Mouse (Mus musculus) lung, adult 2 months (tissue): ENCODE results near the gene Nup214. TPM values are rescaled to one million over a fixed set of nuclear protein-coding genes. Genes with fewer than 3 reads are reported as not detected.
A peak's percentile ranks its signal among the peaks of the same experiment; 100 is the strongest.

Source experiments
- DNase-seq: peaks from one replicate; pipeline ENCODE4 v3.0.0; 2022
- H3K4me1 ChIP-seq: fragments of 200-500 bp; 2 replicates; pipeline ENCODE4 v1.6.1; 2011; ENCODE audit warnings: low read length; ENCODE audit not compliant: control insufficient read depth, insufficient read depth
- H3K4me3 ChIP-seq: fragments of 200-500 bp; replicated peaks from 2 replicates; pipeline ENCODE3; 2011; ENCODE audit warnings: low read depth, mild to moderate bottlenecking, control low read depth, low read length; ENCODE audit errors: extremely low read depth
- CTCF ChIP-seq: fragments of 200-500 bp; IDR thresholded peaks from 2 replicates; pipeline ENCODE4 v1.5.1; 2011; ENCODE audit warnings: mild to moderate bottlenecking, low read length, control low read depth; ENCODE audit not compliant: insufficient read depth
- POLR2A ChIP-seq: fragments of 200-500 bp; IDR thresholded peaks from 2 replicates; pipeline ENCODE4 v1.6.1; 2011; ENCODE audit warnings: low read depth, mild to moderate bottlenecking, control low read depth, low read length, borderline replicate concordance; ENCODE audit errors: extremely low read depth
- WGBS: fragments of 180-500 bp; shearing (Covaris S2); methylation state at CpG from one replicate; pipeline ENCODE4 v1.1.7; 2018; 5-methylcytosine and 5-hydroxymethylcytosine counted together
- polyA plus RNA-seq: library from polyadenylated mRNA; depleted of rRNA; stranded (reverse); fragments of >200 nt; gene quantifications from 2 replicates; pipeline ENCODE4 v1.2.3, GENCODE M21; 2012; rRNA removed

The Nup214 gene
- polyA plus RNA-seq, 1 experiment: 35.1 TPM

DNA sequence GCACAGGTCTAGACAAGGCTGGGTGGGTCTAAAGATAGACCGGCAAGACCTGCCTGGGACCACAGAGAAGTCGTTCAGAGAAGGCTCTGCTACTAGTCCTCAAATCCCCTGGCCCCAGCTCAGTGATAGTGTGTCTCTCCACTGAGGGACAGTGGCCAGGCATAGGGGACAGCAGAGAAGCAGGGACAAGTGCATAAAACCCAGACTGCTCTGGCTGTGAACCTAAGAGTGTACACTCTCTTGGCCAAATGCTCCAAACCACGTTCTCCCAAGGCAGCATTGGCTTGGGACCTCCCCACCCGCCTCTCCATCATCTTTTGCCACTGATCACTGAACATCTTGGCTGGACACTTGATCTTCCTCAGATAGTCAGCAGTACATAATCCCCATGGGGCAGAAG, 113.4 kb downstream of the Nup214 start:
- DNase-seq: no peak
- H3K4me3 ChIP-seq: no peak overlapping the region
- 64% methylated on average over 4 of the region's 4 CpGs for WGBS
- TF ChIP-seq CTCF (no peak), POLR2A (no peak)
- H3K4me1 ChIP-seq: no peaks in the 10 kb centered on the region

DNA sequence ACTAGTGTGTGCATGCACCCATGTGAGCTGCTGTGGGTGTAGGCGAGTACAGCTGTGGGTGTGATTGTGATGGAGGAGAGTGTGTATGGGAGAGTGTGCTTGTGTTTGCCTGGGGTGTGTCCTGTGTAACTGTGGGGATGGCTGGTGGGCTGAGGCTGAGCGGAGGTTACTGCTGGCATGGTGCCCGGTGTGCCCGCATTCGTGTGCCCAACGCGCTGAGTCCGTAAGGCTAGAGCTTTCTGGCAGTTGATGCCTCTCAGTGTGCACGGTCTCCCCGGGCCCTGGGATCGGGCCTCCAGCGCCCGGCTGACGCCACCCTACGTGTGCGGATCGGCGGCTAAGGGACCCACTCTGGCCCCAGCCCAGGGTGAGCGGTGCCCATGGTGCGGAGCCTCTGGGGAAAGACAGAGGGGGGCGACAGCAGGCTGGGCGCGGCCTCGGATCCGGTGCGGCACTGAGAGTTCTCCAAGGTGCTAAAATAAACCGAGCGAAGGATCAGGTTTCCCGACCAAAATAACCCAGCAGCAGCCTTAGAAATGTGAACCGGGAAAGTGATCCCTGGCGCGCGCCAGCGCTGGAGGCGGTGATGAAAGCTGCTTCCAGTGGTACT, 114.2 kb downstream of the Nup214 start:
- TF ChIP-seq POLR2A: no peak
- TF ChIP-seq CTCF: no peak
- 6% methylated on average over 35 of the region's 35 CpGs for WGBS
- no peak overlapping the region for H3K4me3 ChIP-seq
- H3K4me1 ChIP-seq: no peaks in the 10 kb centered on the region
- DNase-seq: no peak

DNA sequence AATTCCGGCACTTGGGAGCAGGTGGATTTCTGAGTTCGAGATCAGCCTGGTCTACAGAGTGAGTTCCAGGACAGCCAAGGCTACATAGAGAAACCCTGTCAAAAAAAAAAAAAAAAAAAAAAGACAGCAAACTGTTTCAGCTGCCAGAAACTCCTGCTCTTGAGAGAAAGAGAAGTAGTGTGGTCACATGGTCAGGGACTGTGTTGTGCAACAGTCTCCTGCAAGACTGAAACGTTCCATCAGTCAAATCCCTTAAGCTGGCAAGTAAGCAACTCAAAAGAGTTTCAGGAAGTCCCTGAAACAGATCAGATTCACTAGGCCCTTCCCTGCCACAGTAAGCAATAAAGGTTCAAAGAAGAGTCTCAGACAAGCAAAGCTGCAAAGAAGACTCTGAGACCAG, 115.4 kb downstream of the Nup214 start:
- TF ChIP-seq POLR2A (no peak), CTCF (no peak)
- DNase-seq: no peak
- Histone ChIP-seq H3K4me3 (no peak overlapping the region), H3K4me1 (no peaks in the 10 kb centered on the region)
- 65% methylated on average over 3 of the region's 3 CpGs for WGBS

DNA sequence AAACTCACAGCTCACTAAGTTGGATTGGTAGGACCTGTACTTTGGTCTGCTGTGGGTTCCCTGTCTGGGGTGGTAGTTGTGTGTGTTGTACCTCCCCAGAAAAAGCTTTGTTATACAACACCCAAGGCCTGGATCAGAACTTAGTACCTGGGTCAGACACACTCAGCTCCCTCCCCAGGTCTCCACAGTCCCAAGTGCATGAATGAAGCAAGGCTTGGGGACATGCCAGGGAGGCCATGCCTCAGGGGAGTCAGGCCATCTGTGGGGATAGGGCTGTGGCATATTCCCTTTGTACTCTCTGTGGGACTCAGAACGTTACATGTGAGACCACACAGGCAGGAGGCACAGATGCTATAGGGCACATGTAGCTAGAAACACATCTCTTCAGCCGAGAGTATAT, 115.9 kb downstream of the Nup214 start:
- WGBS: 86% methylated on average over 2 of the region's 2 CpGs
- Histone ChIP-seq H3K4me1 (no peaks in the 10 kb centered on the region), H3K4me3 (no peak overlapping the region)
- no peak for DNase-seq
- no peak for TF ChIP-seq POLR2A
- TF ChIP-seq CTCF: no peak

DNA sequence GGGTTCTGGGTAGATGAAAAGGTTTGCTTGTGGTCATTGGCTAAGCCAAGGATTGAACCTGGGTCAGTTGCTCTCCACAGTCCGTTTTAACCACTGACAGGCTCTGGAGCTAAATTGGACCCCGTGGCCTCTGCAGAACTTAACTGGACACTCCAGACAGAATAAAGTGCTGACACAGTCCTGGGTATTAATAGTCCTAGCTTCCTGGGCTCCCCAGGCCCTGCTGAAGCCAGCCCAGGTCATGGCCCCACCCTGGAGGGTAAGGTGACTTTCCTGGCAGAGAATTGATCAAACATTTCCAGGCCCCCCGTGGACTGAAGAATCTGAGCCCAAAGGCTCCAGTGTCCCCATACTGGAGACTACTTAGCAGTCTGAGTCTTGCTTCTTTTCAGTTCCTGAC, 117.7 kb downstream of the Nup214 start:
- WGBS: 55% methylated on average over 3 of the region's 3 CpGs
- no peak for DNase-seq
- Histone ChIP-seq H3K4me3 (no peak overlapping the region), H3K4me1 (0 out of 2 replicates have a peak, but pooled peaks cover 2% of the 10 kb centered on the region)
- TF ChIP-seq POLR2A: no peak
- TF ChIP-seq CTCF: no peak

DNA sequence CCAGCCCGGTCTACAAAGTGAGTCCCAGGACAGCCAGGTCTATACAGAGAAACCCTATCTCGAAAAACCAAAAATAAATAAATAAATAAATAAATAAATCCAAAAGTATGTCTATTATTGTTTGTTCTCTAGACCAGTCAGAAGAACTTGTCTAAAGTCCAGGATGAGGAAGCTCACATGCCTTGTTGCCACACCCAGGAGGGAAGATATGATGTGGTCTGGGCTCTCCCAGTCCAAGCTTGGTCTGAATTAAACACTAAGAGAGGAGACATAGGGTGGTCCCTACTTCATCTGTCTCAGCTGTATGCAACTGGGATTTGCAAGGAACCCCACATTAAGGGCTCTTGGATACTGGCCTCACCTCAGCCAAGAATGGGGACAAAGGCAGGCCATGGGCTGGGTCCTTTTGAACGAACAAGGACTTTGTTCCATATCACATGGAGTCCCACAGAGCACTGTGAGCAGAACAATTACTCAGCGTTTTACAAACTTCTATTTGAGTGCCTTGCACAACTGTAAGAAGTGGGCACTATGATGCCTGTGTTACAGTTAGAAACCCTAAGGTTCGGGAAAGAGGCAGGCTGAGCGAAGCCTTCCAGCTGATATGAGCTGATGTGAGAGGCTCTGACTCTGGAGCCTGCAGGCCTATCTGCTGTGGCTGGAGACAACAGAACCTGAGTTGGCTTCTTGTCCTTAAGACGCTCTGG, 119.9 kb downstream of the Nup214 start:
- Histone ChIP-seq H3K4me1 (0 out of 2 replicates have a peak, but pooled peaks cover 2% of the 10 kb centered on the region), H3K4me3 (no peak overlapping the region)
- no peak for TF ChIP-seq POLR2A
- no peak for TF ChIP-seq CTCF
- WGBS: 82% methylated on average over 7 of the region's 7 CpGs
- no peak for DNase-seq

DNA sequence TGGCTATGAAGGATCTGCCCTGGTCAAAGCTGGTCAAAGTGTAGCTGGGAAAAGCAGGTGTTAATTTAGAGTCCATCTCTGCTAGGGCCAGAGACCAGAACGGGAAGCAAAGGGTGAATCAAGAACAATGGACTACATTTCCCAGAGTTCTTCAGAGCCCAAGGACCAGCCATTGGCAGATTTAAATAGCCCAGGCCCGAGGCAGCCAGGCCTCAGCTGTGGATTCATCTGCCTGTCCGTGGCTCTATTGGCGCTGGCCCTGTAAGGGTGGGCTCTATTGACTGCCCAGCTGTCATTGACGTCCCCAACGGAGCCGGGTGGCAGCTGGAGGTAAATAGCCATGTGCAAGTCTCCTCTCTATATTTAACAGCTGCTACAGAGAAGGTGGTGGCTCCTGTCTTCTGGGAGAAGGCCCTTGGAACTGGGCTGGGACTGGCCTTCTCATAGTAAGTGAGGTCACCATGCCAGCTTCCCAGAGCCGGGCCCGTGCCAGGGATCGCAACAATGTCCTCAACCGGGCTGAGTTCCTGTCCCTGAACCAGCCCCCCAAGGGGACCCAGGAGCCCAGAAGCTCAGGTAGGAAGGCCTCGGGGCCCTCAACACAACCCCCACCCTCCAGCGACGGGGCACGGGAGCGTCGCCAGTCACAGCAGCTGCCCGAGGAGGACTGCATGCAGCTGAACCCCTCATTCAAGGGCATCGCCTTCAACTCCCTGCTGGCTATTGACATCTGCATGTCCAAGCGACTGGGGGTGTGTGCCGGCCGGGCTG, 121.3 kb downstream of the Nup214 start, which contains the start of gene Plpp7:
Gene Plpp7, plus strand, starts transcription at position 178 of the 771 bp plus-strand sequence.
- 41% methylated on average over 22 of the region's 22 CpGs for WGBS
- Histone ChIP-seq H3K4me1 (0 out of 2 replicates have a peak, but pooled peaks cover 2% of the 10 kb centered on the region), H3K4me3 (peak within 1 kb of the TSS; percentile 52)
- DNase-seq: peak; percentile 39
- TF ChIP-seq CTCF (no peak), POLR2A (no peak)

DNA sequence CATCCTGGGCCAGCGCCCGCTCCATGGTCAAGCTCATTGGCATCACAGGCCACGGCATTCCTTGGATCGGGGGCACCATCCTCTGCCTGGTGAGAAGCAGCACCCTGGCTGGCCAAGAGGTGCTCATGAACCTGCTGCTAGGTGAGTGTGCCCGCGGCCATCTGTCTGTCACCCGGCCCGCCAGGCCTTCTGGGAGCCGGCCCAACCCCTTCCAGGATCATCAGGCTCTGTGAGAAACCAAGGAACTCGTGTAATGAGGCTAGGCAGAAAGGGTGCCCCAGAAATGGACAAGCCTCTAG, 121.8 kb downstream of the Nup214 start:
- H3K4me3 ChIP-seq: no peak overlapping the region
- DNase-seq: no peak

DNA sequence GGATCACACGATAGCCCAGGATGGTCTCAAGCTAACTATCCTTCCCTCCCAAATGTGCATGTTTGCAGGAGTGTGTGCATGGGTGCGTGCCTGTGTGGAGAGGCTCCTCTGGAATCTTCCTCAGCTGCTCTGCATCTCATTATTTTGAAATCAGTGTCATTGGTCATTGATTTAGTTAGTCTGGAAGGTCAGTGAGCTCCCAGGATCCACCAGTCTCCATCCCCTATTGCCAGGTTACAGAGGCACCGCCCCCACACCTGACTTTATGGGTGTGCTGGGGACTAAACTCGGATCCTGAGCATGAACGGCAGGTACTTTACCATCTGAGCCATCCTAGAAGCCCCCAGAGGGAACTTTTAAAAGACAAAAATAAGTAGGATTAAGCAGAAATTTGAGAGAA, 128.7 kb downstream of the Nup214 start:
- TF ChIP-seq POLR2A: no peak
- no peak for TF ChIP-seq CTCF
- Histone ChIP-seq H3K4me3 (no peak overlapping the region), H3K4me1 (no peaks in the 10 kb centered on the region)
- 66% methylated on average over 5 of the region's 5 CpGs for WGBS
- no peak for DNase-seq

More for the DNA sequence above, 121.8 kb downstream of the Nup214 start:
- 0 out of 2 replicates have a peak, but pooled peaks cover 2% of the 10 kb centered on the region for H3K4me1 ChIP-seq
- WGBS: 82% methylated on average over 10 of the region's 10 CpGs
- no peak for TF ChIP-seq CTCF
- TF ChIP-seq POLR2A: no peak

DNA sequence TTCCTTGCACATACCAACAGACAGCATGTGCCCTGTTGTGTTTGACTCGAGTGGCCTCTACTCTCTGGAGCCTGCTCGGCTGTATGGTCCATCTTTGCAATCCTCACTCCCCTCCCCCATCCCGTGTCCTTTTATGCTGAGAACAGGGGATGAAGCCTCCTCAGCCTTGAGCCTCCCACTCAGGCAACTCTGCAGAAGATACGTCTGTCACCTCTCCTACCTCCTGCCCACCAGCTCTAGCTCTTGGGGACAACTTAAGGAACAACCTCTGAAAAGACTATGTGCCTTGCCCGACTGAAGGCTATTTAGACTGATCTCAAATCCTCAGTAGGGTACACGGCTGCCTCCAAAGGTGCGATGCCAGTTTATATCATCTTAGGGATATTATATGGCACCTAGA, 129.3 kb downstream of the Nup214 start:
- no peaks in the 10 kb centered on the region for H3K4me1 ChIP-seq
- WGBS: 78% methylated on average over 7 of the region's 7 CpGs
- no peak overlapping the region for H3K4me3 ChIP-seq
- DNase-seq: no peak
- TF ChIP-seq POLR2A: no peak
- TF ChIP-seq CTCF: no peak

Other genes starting within 250 kb of the Nup214 start
- gene Qrfp, start 163.9 kb upstream of the Nup214 start, polyA plus RNA-seq: 0.12 and 0.13 TPM in 2 replicates
- gene Fibcd1, start 128.4 kb upstream of the Nup214 start, polyA plus RNA-seq: 0.02 and 0.06 TPM in 2 replicates
- 18.8 and 25.1 TPM in 2 replicates for gene Lamc3, start 87.1 kb upstream of the Nup214 start, polyA plus RNA-seq
- 3.5 and 9.0 TPM in 2 replicates for gene Aif1l, start 24.3 kb upstream of the Nup214 start, polyA plus RNA-seq
- 6.0 and 7.5 TPM in 2 replicates for gene Fam78a, start 110.4 kb downstream of the Nup214 start, polyA plus RNA-seq
- gene Plpp7, start 121.1 kb downstream of the Nup214 start, polyA plus RNA-seq: 8.0 and 9.5 TPM in 2 replicates
- 67.9 and 68.5 TPM in 2 replicates for gene Prrc2b, start 176.6 kb downstream of the Nup214 start, polyA plus RNA-seq